In genomic region chrX:7740082-7740819, GRCm38 (mm10) we compare ENCODE assay signal across 13 mouse cellular contexts. TPM values are rescaled to one million over a fixed set of nuclear protein-coding genes. Genes with fewer than 3 reads are reported as not detected.
A peak's percentile ranks its signal among the peaks of the same experiment; 100 is the strongest.
DNase-seq lines count a peak whose midpoint lies in the region; TF ChIP-seq lines count a peak whose summit lies in the region.
"Had no signal": no experiment of that assay in that cellular context is flagged by ENCODE, and none has a peak within 500 bp of the region (broad histone marks: within the 10 kb centered on the region; RNA-seq: fewer than 3 reads in every experiment).

No protein-coding gene starts in this region.

- peak overlapping the region; percentile 92 for H3K27ac ChIP-seq in ES-Bruce4 (ENCODE audit: insufficient read depth, low read length)
- H3K27ac ChIP-seq in embryonic fibroblast, embryonic 13.5 days (ENCODE audit: insufficient read depth, low read length), result 0 out of 2 replicates have a peak overlapping the region, but pooled peaks have one; percentile 24
- H3K27ac ChIP-seq: midbrain, embryonic 15.5 days had no signal

- DNase-seq in kidney, postnatal 36 days, result peak; percentile 27 to 45
- DNase-seq in lung, postnatal 25 days (ENCODE audit: low spot score), result peak; percentile 71
- DNase-seq in ovary, postnatal 10 days (ENCODE audit: low spot score), result no peak
- no peak for DNase-seq in right cerebral cortex, postnatal 10 days (ENCODE audit: low spot score in 2 of 2)
- DNase-seq in heart, postnatal 10 days, result no peak
- DNase-seq: adrenal gland, postnatal 25 days had no signal

- H3K4me1 ChIP-seq in ES-Bruce4 (ENCODE audit: control insufficient read depth, insufficient read depth, low read length), result peaks cover 8% of the 10 kb centered on the region
- H3K4me1 ChIP-seq in embryonic fibroblast, embryonic 13.5 days (ENCODE audit: control insufficient read depth, insufficient read depth, low read length), result peaks cover 5% of the 10 kb centered on the region; the same call in 1 of the 2 replicates
- H3K4me1 ChIP-seq: midbrain, embryonic 15.5 days had no signal

- peak overlapping the region; percentile 56 for H3K4me3 ChIP-seq in ES-Bruce4 (ENCODE audit: low read depth, low read length)
- no peak overlapping the region for H3K4me3 ChIP-seq in embryonic fibroblast, embryonic 13.5 days (ENCODE audit: insufficient read depth, low read length)
- H3K4me3 ChIP-seq: midbrain, embryonic 15.5 days had no signal

- no peaks in the 10 kb centered on the region for H3K27me3 ChIP-seq in ES-Bruce4 (ENCODE audit: control insufficient read depth, insufficient read depth, low read length, poor library complexity, severe bottlenecking)
- H3K27me3 ChIP-seq: midbrain, embryonic 15.5 days had no signal

- H3K9ac ChIP-seq in ES-Bruce4 (ENCODE audit: low read depth, poor library complexity, severe bottlenecking), result no peak overlapping the region
- H3K9ac ChIP-seq: midbrain, embryonic 15.5 days had no signal

- H3K36me3 ChIP-seq in ES-Bruce4 (ENCODE audit: control insufficient read depth, insufficient read depth, low read length, poor library complexity, severe bottlenecking), result no peaks in the 10 kb centered on the region
- H3K36me3 ChIP-seq: midbrain, embryonic 15.5 days had no signal

- intact Hi-C loops in heart, postnatal 10 days (cut with DNase I), result no loop called here

- TF ChIP-seq CTCF in ES-Bruce4 (IDR thresholded peaks at IDR 0.05; ENCODE audit: low read depth, low read length), result no peak
- no peak for TF ChIP-seq CTCF in embryonic fibroblast, embryonic 13.5 days (IDR thresholded peaks at IDR 0.05; ENCODE audit: borderline replicate concordance, insufficient read depth, low read length)

- no peaks in the 10 kb centered on the region for H3K9me3 ChIP-seq in ES-Bruce4 (replicated peaks; ENCODE audit: control insufficient read depth, insufficient read depth, low read length, poor library complexity, severe bottlenecking)
- H3K9me3 ChIP-seq: G1E; midbrain, embryonic 15.5 days had no signal

- TF ChIP-seq POLR2A in ES-Bruce4 (IDR thresholded peaks at IDR 0.05; ENCODE audit: insufficient read depth, low read length), result no peak
- no peak for TF ChIP-seq POLR2A in embryonic fibroblast, embryonic 13.5 days (IDR thresholded peaks at IDR 0.05; ENCODE audit: low read depth, low read length)

- TF ChIP-seq EP300 in ES-Bruce4 (IDR thresholded peaks at IDR 0.05; ENCODE audit: insufficient read depth, low read depth, low read length), result no peak

RNA-seq across cellular contexts. Expression of gene Ccdc120, which starts 10.5 kb away (rescaled TPM):
- polyA plus RNA-seq in ES-Bruce4 (2011; ENCODE audit: insufficient read depth, insufficient read length, low read depth, missing spikeins), result 20.4 and 28.9 TPM in 2 replicates
- 2.5 and 3.5 TPM in 2 replicates for polyA plus RNA-seq in embryonic fibroblast, embryonic 13.5 days (2011; ENCODE audit: insufficient read length, low read depth, missing spikeins)
- total RNA-seq in heart, postnatal 10 days (2021), result 1 to 10 TPM; 1.4 to 1.7 TPM

RNA-seq across cellular contexts. Expression of gene Praf2, which starts 12.0 kb away (rescaled TPM):
- polyA plus RNA-seq in ES-Bruce4 (2011; ENCODE audit: insufficient read depth, insufficient read length, low read depth, missing spikeins), result 53.8 and 67.7 TPM in 2 replicates
- 112 and 126 TPM in 2 replicates for polyA plus RNA-seq in embryonic fibroblast, embryonic 13.5 days (2011; ENCODE audit: insufficient read length, low read depth, missing spikeins)
- total RNA-seq in heart, postnatal 10 days (2021), result 10 to 100 TPM in 1 of 2 experiments, 1 to 10 TPM in 1; 9.4 to 10.6 TPM

RNA-seq across cellular contexts. Expression of gene Gm45208, which starts 18.2 kb away (rescaled TPM):
- not detected in 2 replicates for polyA plus RNA-seq in ES-Bruce4 (2011; ENCODE audit: insufficient read depth, insufficient read length, low read depth, missing spikeins)
- polyA plus RNA-seq in embryonic fibroblast, embryonic 13.5 days (2011; ENCODE audit: insufficient read length, low read depth, missing spikeins), result not detected in 2 replicates
- total RNA-seq in heart, postnatal 10 days (2021), result not detected
- total RNA-seq: adrenal gland, postnatal 25 days; heart, adult 8-10 months; left cerebral cortex, postnatal 25 days had no signal
- polyA plus RNA-seq: forebrain, embryonic 11.5 days had no signal

RNA-seq across cellular contexts. Expression of gene Tfe3, which starts 22.1 kb away (rescaled TPM):
- 65.8 and 81.6 TPM in 2 replicates for polyA plus RNA-seq in ES-Bruce4 (2011; ENCODE audit: insufficient read depth, insufficient read length, low read depth, missing spikeins)
- 49.1 and 53.4 TPM in 2 replicates for polyA plus RNA-seq in embryonic fibroblast, embryonic 13.5 days (2011; ENCODE audit: insufficient read length, low read depth, missing spikeins)
- total RNA-seq in heart, postnatal 10 days (2021), result 10 to 100 TPM; 17.4 to 19.0 TPM

RNA-seq across cellular contexts. Expression of gene Wdr45, which starts 26.1 kb away (rescaled TPM):
- 44.6 and 56.8 TPM in 2 replicates for polyA plus RNA-seq in ES-Bruce4 (2011; ENCODE audit: insufficient read depth, insufficient read length, low read depth, missing spikeins)
- 29.0 and 32.3 TPM in 2 replicates for polyA plus RNA-seq in embryonic fibroblast, embryonic 13.5 days (2011; ENCODE audit: insufficient read length, low read depth, missing spikeins)
- 10 to 100 TPM; 31.0 to 33.4 TPM for total RNA-seq in heart, postnatal 10 days (2021)

Comparison
In these comparisons a context has a peak if more than half of its experiments do, and no peak if none do; other contexts are left out.
1. DNase-seq: peak in kidney, postnatal 36 days (2 of 2) and lung, postnatal 25 days (single experiment); none in ovary, postnatal 10 days (single experiment), right cerebral cortex, postnatal 10 days (0 of 2) and heart, postnatal 10 days (0 of 2).